In the genomic region with DNA sequence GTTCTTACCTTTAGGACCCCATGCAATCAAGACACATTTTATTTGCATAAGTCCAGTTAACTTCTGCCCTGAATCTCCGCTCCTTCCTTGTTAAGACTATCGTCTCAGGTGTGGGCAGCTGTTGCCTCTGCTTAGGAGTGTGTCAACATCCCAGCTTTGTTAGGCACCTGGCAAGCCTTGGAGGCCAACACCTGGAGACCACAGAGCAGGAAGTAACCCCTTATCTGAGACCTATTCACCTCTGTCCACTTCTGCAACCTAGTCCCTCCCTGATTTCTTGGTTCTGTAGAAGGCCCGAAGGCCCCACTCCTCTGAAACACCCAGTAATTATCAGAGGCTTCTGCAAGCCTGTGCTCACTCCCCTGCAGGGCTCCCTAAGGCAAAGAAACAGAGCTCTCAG, we compare ENCODE assay signal across 24 mouse cellular contexts.
DNase-seq lines count a peak whose midpoint lies in the region; ATAC-seq and TF ChIP-seq lines count a peak whose summit lies in the region.
"Had no signal": no experiment of that assay in that cellular context is flagged by ENCODE, and none has a peak within 500 bp of the region (broad histone marks: within the 10 kb centered on the region; RNA-seq: fewer than 3 reads in every experiment).

No protein-coding gene starts in this region.

- no peaks in the 10 kb centered on the region for H3K9me3 ChIP-seq in hindbrain, embryonic 10.5 days
- H3K9me3 ChIP-seq in hindbrain, embryonic 14.5 days (ENCODE audit: control insufficient read depth, low read length) = no peaks in the 10 kb centered on the region
- H3K9me3 ChIP-seq in neural tube, embryonic 11.5 days (ENCODE audit: control insufficient read depth, low read length) = no peaks in the 10 kb centered on the region
- H3K9me3 ChIP-seq in intestine, postnatal 0 days (ENCODE audit: control insufficient read depth) = no peaks in the 10 kb centered on the region
- no peaks in the 10 kb centered on the region for H3K9me3 ChIP-seq in stomach, postnatal 0 days (ENCODE audit: control insufficient read depth, low read length)
- H3K9me3 ChIP-seq: embryonic facial prominence, embryonic 12.5 days; forebrain, embryonic 12.5 days; heart, embryonic 15.5 days; hindbrain, embryonic 15.5 days had no signal

- no peak for TF ChIP-seq CTCF in intestine, postnatal 0 days (IDR thresholded peaks at IDR 0.05; ENCODE audit: low read depth)
- no peak for TF ChIP-seq CTCF in stomach, postnatal 0 days (IDR thresholded peaks at IDR 0.05; ENCODE audit: low read depth)

- WGBS in hindbrain, embryonic 10.5 days = 87% methylated on average over 3 of the region's 3 CpGs
- 85% methylated on average over 3 of the region's 3 CpGs for WGBS in hindbrain, embryonic 14.5 days
- WGBS in neural tube, embryonic 11.5 days = 84% methylated on average over 3 of the region's 3 CpGs
- 50% methylated on average over 3 of the region's 3 CpGs for WGBS in intestine, postnatal 0 days
- 51% methylated on average over 3 of the region's 3 CpGs for WGBS in stomach, postnatal 0 days

- peaks cover 17% of the 10 kb centered on the region; the same call in 1 of the 2 replicates for H3K4me1 ChIP-seq in hindbrain, embryonic 10.5 days (replicated peaks)
- H3K4me1 ChIP-seq in hindbrain, embryonic 14.5 days (replicated peaks; ENCODE audit: control insufficient read depth, insufficient read depth, low read length) = no peaks in the 10 kb centered on the region
- H3K4me1 ChIP-seq in neural tube, embryonic 11.5 days (ENCODE audit: control insufficient read depth, insufficient read depth, low read length) = no peaks in the 10 kb centered on the region
- H3K4me1 ChIP-seq in intestine, postnatal 0 days (replicated peaks; ENCODE audit: control insufficient read depth, insufficient read depth, low read length) = peaks cover 2% of the 10 kb centered on the region; the same call in 1 of the 2 replicates
- no peaks in the 10 kb centered on the region for H3K4me1 ChIP-seq in stomach, postnatal 0 days (replicated peaks; ENCODE audit: control insufficient read depth, insufficient read depth)
- H3K4me1 ChIP-seq: embryonic facial prominence, embryonic 12.5 days; hindbrain, embryonic 15.5 days had no signal

- H3K27ac ChIP-seq in hindbrain, embryonic 10.5 days = peak overlapping the region; percentile 50; the same call in 1 of the 2 replicates
- H3K27ac ChIP-seq in hindbrain, embryonic 14.5 days = no peak overlapping the region
- no peak overlapping the region for H3K27ac ChIP-seq in neural tube, embryonic 11.5 days (ENCODE audit: low read depth, low read length)
- no peak overlapping the region; the same call in 1 of the 2 replicates for H3K27ac ChIP-seq in intestine, postnatal 0 days (ENCODE audit: low read depth, low read length)
- H3K27ac ChIP-seq in stomach, postnatal 0 days (replicated peaks) = peak overlapping the region; percentile 71
- H3K27ac ChIP-seq: embryonic facial prominence, embryonic 12.5 days; forebrain, embryonic 12.5 days; heart, embryonic 15.5 days; hindbrain, embryonic 15.5 days; kidney, postnatal 0 days had no signal

- no peaks in the 10 kb centered on the region for H3K27me3 ChIP-seq in hindbrain, embryonic 10.5 days (ENCODE audit: insufficient read depth, poor library complexity, severe bottlenecking)
- no peaks in the 10 kb centered on the region for H3K27me3 ChIP-seq in hindbrain, embryonic 14.5 days (ENCODE audit: control insufficient read depth, insufficient read depth, low read length)
- H3K27me3 ChIP-seq in neural tube, embryonic 11.5 days (ENCODE audit: control insufficient read depth, insufficient read depth, low read length) = no peaks in the 10 kb centered on the region
- no peaks in the 10 kb centered on the region for H3K27me3 ChIP-seq in intestine, postnatal 0 days (replicated peaks; ENCODE audit: control insufficient read depth, insufficient read depth, low read length)
- H3K27me3 ChIP-seq in stomach, postnatal 0 days (ENCODE audit: control insufficient read depth, insufficient read depth, low read length) = no peaks in the 10 kb centered on the region
- H3K27me3 ChIP-seq: embryonic facial prominence, embryonic 12.5 days; forebrain, embryonic 12.5 days; heart, embryonic 15.5 days; hindbrain, embryonic 15.5 days had no signal

- no peak for ATAC-seq in hindbrain, embryonic 14.5 days (ENCODE audit: low FRiP score)
- ATAC-seq in neural tube, embryonic 11.5 days (ENCODE audit: insufficient read depth, low FRiP score, low TSS enrichment) = 0 out of 2 replicates have a peak, but pooled peaks have one; percentile 25
- peak; percentile 91 for ATAC-seq in intestine, postnatal 0 days
- ATAC-seq in stomach, postnatal 0 days (ENCODE audit: low FRiP score, low TSS enrichment) = peak; percentile 99
- ATAC-seq in granulocyte monocyte progenitor cell, adult 5-6 weeks (replicated peaks; ENCODE audit: poor library complexity, severe bottlenecking) = no peak
- ATAC-seq: midbrain, embryonic 16.5 days had no signal

- H3K4me2 ChIP-seq in hindbrain, embryonic 14.5 days (replicated peaks) = no peak overlapping the region
- H3K4me2 ChIP-seq in neural tube, embryonic 11.5 days (ENCODE audit: low read depth) = no peak overlapping the region
- H3K4me2 ChIP-seq in intestine, postnatal 0 days (replicated peaks; ENCODE audit: low read depth) = no peak overlapping the region
- H3K4me2 ChIP-seq in stomach, postnatal 0 days (replicated peaks; ENCODE audit: low read depth) = no peak overlapping the region
- H3K4me2 ChIP-seq: embryonic facial prominence, embryonic 12.5 days; forebrain, embryonic 12.5 days; heart, embryonic 15.5 days; hindbrain, embryonic 15.5 days had no signal

- H3K9ac ChIP-seq in hindbrain, embryonic 14.5 days = no peak overlapping the region
- H3K9ac ChIP-seq in neural tube, embryonic 11.5 days (ENCODE audit: low read length) = no peak overlapping the region
- H3K9ac ChIP-seq in intestine, postnatal 0 days (ENCODE audit: low read depth, low read length) = no peak overlapping the region
- H3K9ac ChIP-seq in stomach, postnatal 0 days (ENCODE audit: low read length) = no peak overlapping the region
- H3K9ac ChIP-seq: embryonic facial prominence, embryonic 12.5 days; forebrain, embryonic 12.5 days; heart, embryonic 15.5 days; hindbrain, embryonic 15.5 days had no signal

- no peak for TF ChIP-seq EP300 in stomach, postnatal 0 days (optimal IDR thresholded peaks at IDR 0.05)

- H3K36me3 ChIP-seq in hindbrain, embryonic 10.5 days = no peaks in the 10 kb centered on the region
- H3K36me3 ChIP-seq in hindbrain, embryonic 14.5 days (replicated peaks; ENCODE audit: control insufficient read depth, insufficient read depth) = no peaks in the 10 kb centered on the region
- H3K36me3 ChIP-seq in neural tube, embryonic 11.5 days (ENCODE audit: control insufficient read depth, insufficient read depth, low read length) = no peaks in the 10 kb centered on the region
- no peaks in the 10 kb centered on the region for H3K36me3 ChIP-seq in intestine, postnatal 0 days (ENCODE audit: control insufficient read depth, insufficient read depth)
- H3K36me3 ChIP-seq in stomach, postnatal 0 days (ENCODE audit: control insufficient read depth, insufficient read depth, low read length) = no peaks in the 10 kb centered on the region
- H3K36me3 ChIP-seq: embryonic facial prominence, embryonic 12.5 days; forebrain, embryonic 12.5 days; heart, embryonic 15.5 days; hindbrain, embryonic 15.5 days had no signal

- DNase-seq in hindbrain, embryonic 10.5 days (ENCODE audit: low spot score) = no peak
- no peak for DNase-seq in hindbrain, embryonic 14.5 days (ENCODE audit: low spot score)
- no peak for DNase-seq in neural tube, embryonic 11.5 days (ENCODE audit: low spot score)
- DNase-seq in neural tube, embryonic 10.5 days (ENCODE audit: extremely low spot score, low spot score) = no peak
- peak; percentile 69 for DNase-seq in stomach, postnatal 0 days (ENCODE audit: low spot score)
- no peak for DNase-seq in gastrocnemius, postnatal 25 days
- DNase-seq: adrenal gland, postnatal 25 days; cerebellum, adult 11 months; cerebellum, adult 9-11 months; gastrocnemius, postnatal 36 days; heart, postnatal 36 days; kidney, adult 11 months; lung, postnatal 14 days; right cerebral cortex, adult 18-20 months; right cerebral cortex, postnatal 4 days had no signal

- no peak overlapping the region for H3K4me3 ChIP-seq in hindbrain, embryonic 10.5 days
- no peak overlapping the region for H3K4me3 ChIP-seq in hindbrain, embryonic 14.5 days (replicated peaks; ENCODE audit: low read length)
- H3K4me3 ChIP-seq in neural tube, embryonic 11.5 days (ENCODE audit: low read depth, low read length) = no peak overlapping the region
- no peak overlapping the region for H3K4me3 ChIP-seq in intestine, postnatal 0 days (ENCODE audit: low read depth, low read length)
- no peak overlapping the region for H3K4me3 ChIP-seq in stomach, postnatal 0 days (ENCODE audit: low read depth, low read length)
- H3K4me3 ChIP-seq: embryonic facial prominence, embryonic 12.5 days; forebrain, embryonic 12.5 days; heart, embryonic 15.5 days; hindbrain, embryonic 15.5 days; myocyte had no signal

Comparison
In these comparisons a context has a peak if more than half of its experiments do, and no peak if none do; other contexts are left out.
1. H3K27ac ChIP-seq: peak in hindbrain, embryonic 10.5 days (single experiment) and stomach, postnatal 0 days (single experiment); none in hindbrain, embryonic 14.5 days (single experiment), neural tube, embryonic 11.5 days (single experiment) and intestine, postnatal 0 days (single experiment).
2. ATAC-seq: peak in neural tube, embryonic 11.5 days (single experiment), intestine, postnatal 0 days (single experiment) and stomach, postnatal 0 days (single experiment); none in hindbrain, embryonic 14.5 days (single experiment) and granulocyte monocyte progenitor cell, adult 5-6 weeks (single experiment).